Mouse (Mus musculus) liver, postnatal 0 days (tissue): ENCODE measurements at regions not wholly inside any gene's neighbourhood (a gene's known extent, or its start where the extent isn't known, plus 50 kb on each side); places are given as distances from the start of the nearest gene placed in this dataset.

Source experiments
- CTCF ChIP-seq: sonication (generic); IDR thresholded peaks from 2 replicates; pipeline ENCODE4 v1.5.1; 2016; ENCODE audit warnings: antibody characterized with exemption, low read depth
- EP300 ChIP-seq: IDR thresholded peaks from 2 replicates; pipeline ENCODE4 v1.6.1; 2016; ENCODE audit warnings: antibody characterized with exemption, low read depth, mild to moderate bottlenecking

GRCm38 (mm10) chr5:75791738-75792137 lies 186.5 kb downstream of the Kdr start:
- TF ChIP-seq CTCF (no peak), EP300 (no peak)
